Mouse (Mus musculus): ENCODE data around the gene Hpf1.

Hpf1 gene

GRCm38 (mm10) chr8:60900147-60900546 lies 9.9 kb downstream of the Hpf1 start:
- DNase-seq, result no peak

DNA sequence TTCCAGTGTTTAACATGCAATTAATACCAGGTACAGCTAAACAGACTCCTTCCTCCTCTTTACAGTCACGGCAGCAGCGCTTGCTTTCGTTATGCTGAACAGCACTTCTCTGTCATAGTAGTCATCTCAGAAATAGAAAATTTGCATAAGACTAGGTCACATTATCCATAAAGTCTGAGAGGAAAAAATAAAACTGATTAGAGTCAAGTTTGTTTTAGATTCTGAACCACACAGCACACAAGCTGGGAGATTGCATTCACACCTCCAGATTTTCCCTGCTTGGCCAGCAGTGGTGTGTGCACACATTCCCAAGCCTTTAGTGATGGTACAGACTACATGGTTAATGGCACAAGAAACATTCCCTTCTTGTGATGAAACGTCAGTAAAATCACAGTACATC lies 21.9 kb downstream of the Hpf1 start:
- peak; percentile 29 for DNase-seq

- DNase-seq, result no peak
Measured at GRCm38 (mm10) chr8:60912554-60912953, 22.3 kb downstream of the Hpf1 start.

DNA sequence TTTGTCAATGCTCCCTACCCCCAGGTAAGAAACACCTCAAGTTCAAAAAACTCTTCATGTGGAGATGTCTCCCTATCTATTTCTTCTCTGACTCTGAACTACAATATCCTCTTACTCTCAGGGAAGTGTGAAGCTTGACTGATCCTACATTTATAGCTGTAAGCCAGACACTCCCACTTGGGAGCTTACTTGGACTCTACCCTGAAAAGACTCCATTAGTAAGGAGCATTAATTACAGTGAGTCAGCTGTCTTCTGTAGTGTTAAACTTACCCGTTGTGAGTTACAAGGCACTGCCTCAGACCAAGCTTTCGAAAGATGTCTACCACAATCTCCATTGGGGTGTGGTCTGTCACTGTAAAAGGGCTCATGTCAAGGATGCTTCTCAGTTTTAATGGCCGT lies 28.9 kb downstream of the Hpf1 start:
- DNase-seq, result no peak

DNA sequence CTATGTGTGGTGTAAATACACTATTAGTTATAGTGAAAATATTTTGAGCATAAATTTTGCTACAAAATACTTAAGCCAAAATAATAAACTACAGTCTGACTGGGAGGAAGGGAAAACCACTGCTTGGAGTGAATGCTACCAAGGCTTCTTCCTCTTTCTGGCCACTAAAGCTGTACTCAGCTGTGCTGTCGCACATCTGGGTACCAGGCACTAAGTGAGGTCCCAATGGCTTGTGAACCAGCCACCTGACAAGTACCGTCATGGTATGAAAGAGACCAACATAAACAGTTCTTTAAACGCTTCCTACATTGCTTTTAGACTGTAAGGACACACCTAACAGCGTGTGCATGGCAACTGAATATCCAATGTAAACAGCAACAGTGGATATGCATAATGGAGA lies 30.0 kb downstream of the Hpf1 start:
- DNase-seq, result no peak

DNA sequence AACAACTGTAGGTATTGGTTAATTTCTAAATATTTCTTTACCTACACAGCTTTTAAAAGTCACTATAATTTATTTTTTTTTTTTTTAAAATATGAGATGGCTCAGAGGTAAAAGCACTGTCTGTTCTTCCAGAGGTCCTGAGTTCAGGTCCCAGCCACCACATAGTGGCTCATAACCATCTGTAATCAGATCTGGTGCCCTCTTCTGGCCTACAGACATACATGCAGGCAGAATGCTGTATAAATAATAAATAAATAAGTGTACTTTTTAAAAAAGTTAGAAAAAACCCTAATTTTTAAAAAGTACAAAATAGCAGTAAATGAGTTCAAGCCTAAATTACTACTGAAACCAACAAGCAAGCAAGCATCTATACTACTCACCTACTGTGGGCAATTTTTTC lies 43.4 kb downstream of the Hpf1 start:
- DNase-seq, result no peak

- DNase-seq, result no peak
Measured at GRCm38 (mm10) chr8:60938717-60939424, 48.7 kb downstream of the Hpf1 start.

- DNase-seq, result no peak
Measured at GRCm38 (mm10) chr8:60942867-60943266, 52.6 kb downstream of the Hpf1 start.

DNA sequence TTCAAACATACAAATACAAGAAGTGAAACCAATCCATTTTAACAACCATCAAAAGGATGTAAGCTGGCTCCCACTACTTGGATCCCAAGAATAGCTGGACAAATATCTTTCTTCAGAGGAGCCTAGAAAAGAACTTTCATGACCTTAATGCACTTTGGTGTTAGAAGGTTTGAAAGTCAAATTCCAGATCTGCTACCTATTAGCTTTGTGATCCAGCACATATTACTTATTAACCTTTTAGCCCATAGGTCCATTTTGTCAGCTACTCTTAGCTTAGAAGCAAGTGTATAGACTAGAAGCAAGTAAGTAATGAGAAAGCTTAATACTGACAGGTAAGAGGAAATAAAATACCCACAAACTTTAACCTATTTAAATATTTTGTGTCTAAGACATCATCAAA lies 57.3 kb downstream of the Hpf1 start:
- no peak for DNase-seq

GRCm38 (mm10) chr8:60949859-60950258 lies 59.6 kb downstream of the Hpf1 start:
- no peak for DNase-seq

GRCm38 (mm10) chr8:60951271-60951670 lies 61.1 kb downstream of the Hpf1 start:
- no peak for DNase-seq

DNA sequence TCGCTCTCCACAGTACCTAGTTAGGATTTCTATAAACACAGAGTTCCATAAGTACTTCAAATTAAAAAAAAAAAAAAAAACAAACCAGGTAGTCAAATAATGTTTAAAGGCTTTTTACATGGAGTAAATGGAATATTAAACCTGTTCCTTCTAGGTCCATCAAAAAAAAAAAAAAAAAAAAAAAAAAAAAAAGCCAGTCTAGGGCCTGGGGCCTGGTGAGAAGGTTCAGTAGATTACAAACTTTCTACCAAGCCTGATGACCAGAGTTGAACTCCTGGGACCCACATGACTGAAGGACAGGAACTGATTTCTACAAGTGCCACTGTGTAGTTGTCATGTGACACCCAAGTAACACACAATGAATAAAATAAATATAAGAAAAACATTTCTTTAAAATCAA lies 61.5 kb downstream of the Hpf1 start:
- DNase-seq, result no peak

DNA sequence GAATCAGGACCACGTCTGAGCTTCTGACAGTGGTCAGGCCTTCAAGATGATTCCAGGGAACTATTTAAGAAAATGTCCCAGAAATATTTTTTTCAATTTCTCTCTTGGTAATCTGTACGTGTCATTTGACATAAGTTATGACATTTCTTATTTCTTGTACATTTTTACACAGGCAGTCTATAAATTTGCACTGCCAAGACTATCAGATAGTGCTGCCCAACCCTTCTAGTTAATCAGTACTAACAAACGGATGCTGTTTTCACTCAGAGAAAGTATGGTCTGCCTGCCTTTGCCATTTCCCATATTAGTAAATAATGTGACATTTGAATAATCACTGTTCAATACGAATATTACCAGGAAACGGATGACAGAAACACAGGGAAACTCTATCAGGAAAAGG lies 62.6 kb downstream of the Hpf1 start:
- no peak for DNase-seq

DNA sequence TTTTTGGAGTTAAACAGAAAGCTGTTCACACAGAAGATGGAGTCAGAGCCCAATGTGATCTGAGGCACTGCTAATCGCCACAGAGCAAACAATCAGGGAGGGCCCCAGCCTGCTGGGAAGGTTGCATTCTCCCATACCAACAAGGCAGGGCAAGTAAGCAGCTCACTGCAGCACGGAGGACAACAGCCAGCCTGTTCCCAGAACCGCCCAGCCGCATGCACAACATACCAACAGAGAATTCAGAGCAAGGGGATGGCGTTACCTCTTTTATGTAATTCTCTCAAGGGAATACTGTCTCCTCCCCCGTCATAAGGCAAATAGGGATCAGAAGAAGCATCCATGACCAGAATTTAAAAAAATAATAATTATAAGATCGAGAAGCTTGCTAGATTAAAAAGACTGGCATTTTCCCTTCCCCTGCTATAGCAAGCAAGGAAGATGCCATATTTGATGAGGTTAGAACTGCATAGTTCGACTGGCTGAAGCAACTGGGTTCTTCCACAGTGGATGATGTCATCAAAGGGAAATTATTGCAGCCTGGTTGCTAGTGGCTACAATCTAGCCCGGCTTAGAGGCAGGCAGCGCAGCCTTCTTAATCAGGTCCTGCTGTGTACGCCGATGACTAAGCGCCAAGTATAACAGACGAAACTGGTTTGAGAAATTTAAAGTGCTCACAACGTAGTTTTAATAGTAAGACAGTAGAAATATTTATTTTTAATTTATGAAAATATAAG lies 64.2 kb downstream of the Hpf1 start:
- DNase-seq, result peak; percentile 75

- DNase-seq, result no peak
Measured at GRCm38 (mm10) chr8:60956847-60957246, 66.6 kb downstream of the Hpf1 start.
